Mouse (Mus musculus) kidney, adult 10 weeks (tissue): ENCODE measurements around the gene Mapkapk5. TPM values are rescaled to one million over a fixed set of nuclear protein-coding genes. Genes with fewer than 3 reads are reported as not detected.

ENCODE experiments used
- polyA plus RNA-seq: library from polyadenylated mRNA; stranded (reverse); fragments of 350-450 nt; fragmentation: Illumina TruSeq; extraction: RNeasy Lipid Tissue Mini Kit (QIAGEN cat#74804); gene quantifications from one replicate; pipeline ENCODE4 v1.2.3, GENCODE M21; 2014; ENCODE audit warnings: low read depth, low replicate concordance

The Mapkapk5 gene
- 63.1 TPM for polyA plus RNA-seq

DNA sequence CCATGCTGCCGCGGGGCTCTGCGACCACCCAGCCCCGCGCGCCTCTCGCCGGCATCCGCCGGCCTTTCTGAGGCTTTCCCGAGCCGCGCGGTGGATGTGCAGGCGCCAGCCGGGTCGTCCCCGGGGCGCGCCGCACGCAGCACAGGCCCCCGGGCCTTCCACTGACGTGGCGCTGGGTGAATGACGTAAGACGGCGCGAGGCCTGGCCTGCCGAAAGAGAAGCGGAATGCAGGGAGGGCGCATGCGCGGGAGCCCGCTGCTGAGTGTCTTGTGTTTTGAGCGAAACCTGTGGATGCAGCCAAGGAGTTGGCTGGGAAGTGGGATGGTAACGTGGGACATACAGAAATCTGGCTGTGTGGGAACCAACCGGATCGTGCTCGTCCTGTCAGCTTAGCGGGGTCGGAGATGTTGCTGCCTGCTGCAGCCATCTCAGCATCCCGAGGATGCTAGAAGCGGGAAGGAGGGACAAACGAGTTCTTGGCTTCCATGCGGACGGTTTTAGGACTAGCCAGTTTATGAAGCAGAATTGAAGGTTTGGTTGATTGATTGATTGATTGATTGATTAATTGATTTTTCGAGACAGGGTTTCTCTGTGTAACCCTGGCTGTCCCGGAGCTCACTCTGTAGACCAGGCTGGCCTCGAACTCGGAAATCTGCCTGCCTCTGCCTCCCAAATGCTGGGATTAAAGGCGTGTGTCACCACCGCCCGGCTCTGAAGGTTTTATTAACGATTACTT lies at the start of gene Mapkapk5:
Mapkapk5 (minus strand) TSS at position 113 of the 737 bp plus-strand sequence.

DNA sequence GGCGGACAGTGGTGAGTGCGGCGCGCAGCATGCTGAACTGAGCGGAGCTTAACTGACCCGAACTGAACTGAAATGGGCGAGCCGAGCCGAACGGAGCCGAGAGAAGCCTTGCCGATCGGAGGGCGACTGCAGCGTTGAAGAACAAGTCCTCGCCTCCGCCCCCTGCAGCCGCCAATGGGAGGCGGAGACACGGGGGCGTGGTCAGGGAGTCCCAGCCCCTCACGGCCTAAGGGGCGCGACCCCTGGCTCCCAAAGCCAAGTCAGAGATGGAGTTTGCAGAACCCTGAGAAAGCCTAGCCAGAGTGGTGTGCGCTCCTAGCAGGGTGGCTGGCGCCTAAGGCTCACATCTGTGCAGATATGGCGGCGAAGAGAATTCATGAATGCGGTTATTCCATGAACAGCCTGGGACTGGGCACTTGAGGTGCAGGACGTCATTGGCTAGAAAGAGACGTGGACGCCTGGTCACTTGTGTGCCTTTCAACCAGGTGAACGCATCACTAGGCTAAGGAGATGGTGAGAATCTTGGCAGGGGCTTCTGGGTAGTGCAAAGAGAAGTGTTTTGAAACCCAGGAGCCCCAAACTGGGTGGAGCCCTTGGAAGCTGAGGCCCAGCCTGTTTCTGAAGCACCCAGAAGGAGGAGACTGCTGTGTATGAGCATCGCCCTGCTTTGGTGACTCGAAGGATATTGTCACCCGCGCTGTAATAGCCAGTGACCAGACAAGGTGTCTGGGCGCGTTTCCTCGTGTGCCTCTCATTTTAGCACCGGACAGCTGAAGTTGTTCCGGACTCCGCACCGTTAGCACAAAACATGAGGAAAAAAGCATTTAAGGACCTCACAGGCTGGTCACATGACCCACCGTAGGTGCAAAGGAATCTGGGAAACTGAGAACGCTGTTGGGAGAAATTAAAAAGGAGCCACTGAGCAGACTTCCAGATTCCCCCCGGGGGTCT lies 48.0 kb upstream of the Mapkapk5 start, which contains the start of gene Aldh2:
Aldh2 (minus strand) TSS at position 374 of the 951 bp plus-strand sequence.

DNA sequence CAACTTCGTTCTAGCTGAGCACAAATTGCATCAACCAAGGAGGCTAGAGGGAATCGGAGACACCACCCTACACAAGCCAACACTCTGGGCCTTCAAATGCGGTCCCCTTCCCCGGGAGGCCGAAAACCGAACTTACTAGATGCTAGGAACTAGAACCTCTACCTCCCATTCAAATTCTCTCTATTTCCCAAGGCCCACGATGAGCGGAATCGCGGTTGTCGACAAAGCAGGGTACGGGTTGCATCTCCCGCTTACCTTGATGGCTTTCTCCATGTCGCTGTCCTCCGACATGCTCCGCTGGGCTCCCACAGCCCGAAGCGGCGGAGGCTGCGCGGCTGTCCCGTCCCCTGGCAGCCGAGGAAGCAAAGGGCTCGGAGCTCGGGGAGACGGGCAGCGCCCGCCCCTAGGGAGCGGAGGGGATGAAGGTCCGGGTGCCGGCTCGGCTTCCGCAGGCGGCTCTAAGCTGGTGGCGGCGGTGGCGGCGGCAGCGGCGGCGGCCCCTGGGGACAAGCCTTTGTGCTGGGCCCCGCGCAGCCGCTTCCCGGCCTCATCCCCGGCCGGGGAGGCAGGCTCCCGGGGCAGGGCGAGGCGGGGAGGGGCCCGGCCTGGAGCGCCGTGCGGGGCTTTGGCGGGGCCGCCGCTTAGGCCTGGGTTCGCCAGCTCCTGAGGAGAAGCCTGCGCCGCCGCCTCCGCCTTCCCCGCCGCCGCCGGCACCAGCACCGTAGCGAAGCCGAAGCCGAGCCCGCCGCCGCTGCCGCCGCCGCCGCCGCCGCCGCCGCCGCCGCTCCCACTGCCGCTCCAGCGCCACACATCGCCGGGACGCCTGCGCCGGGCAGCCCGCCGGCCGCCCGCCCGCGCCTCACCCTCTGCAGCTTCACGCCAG lies 554 bp downstream of the Mapkapk5 start, which contains the start of the genes Adam1a and Gm42878:
Adam1a (minus strand) TSS at position 573 of the 883 bp plus-strand sequence.
Gm42878 (minus strand) TSS at position 573 of the 883 bp plus-strand sequence.

DNA sequence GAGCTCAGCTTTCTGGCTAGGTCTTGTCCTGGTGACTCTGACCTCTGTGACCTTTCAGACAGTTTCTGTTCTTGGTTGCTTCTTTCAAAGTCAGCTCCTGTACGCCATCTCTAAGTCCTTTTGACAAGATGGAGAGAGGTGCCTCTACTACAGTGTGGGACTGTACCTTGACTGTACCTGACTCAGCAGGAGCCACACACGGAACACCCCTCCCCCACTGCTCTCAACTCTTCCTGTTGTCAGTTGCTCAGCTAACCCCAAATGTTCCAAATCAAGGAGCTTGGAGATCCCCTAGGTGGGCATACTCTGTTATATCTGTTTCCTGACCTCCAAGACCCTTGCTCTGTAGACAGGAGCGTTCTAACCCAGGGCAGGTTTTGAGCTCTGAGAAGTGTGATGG lies 42.5 kb downstream of the Mapkapk5 start, which contains the start of gene Adam1b:
Adam1b (minus strand) TSS at position 205 of the 400 bp plus-strand sequence.

Other genes starting within 250 kb of the Mapkapk5 start
- 10.9 TPM for gene Trafd1, start 160.3 kb downstream of the Mapkapk5 start, polyA plus RNA-seq
- 28.9 TPM for gene Naa25, start 148.0 kb downstream of the Mapkapk5 start, polyA plus RNA-seq
- gene Tmem116, start 94.0 kb downstream of the Mapkapk5 start, polyA plus RNA-seq = 18.6 TPM
- gene Erp29, start 93.4 kb downstream of the Mapkapk5 start, polyA plus RNA-seq = 19.7 TPM
- not detected for gene Adam1b, start 42.5 kb downstream of the Mapkapk5 start, polyA plus RNA-seq
- 0.81 TPM for gene Adam1a, start 423 bp downstream of the Mapkapk5 start, polyA plus RNA-seq
- gene Gm42878, start 423 bp downstream of the Mapkapk5 start, polyA plus RNA-seq = 1.0 TPM
- gene Aldh2, start 47.9 kb upstream of the Mapkapk5 start, polyA plus RNA-seq = 10.7 TPM
- 18.6 TPM for gene Acad12, start 73.0 kb upstream of the Mapkapk5 start, polyA plus RNA-seq
- gene Acad10, start 114.6 kb upstream of the Mapkapk5 start, polyA plus RNA-seq = 3.8 TPM
- gene Brap, start 114.7 kb upstream of the Mapkapk5 start, polyA plus RNA-seq = 45.7 TPM
- 185 TPM for gene Atxn2, start 165.4 kb upstream of the Mapkapk5 start, polyA plus RNA-seq